Mouse (Mus musculus) left cerebral cortex, postnatal 25 days (tissue): ENCODE results near the gene Pnmal1. TPM values are rescaled to one million over a fixed set of nuclear protein-coding genes. Genes with fewer than 3 reads are reported as not detected.

Experiments
- total RNA-seq, 2 experiments: library from RNA; stranded (reverse); gene quantifications; 2 replicates each; pipeline ENCODE4 v1.2.3; 2021

Pnmal1 gene
- total RNA-seq, 2 experiments from 2014 or later, result 107 to 115 TPM

Other genes starting within 250 kb of the Pnmal1 start
- under 1 TPM in 1 of 2 experiments, not detected in 1; 0.25 TPM for gene Ceacam9, start 237.8 kb upstream of the Pnmal1 start, total RNA-seq
- 100 to 1,000 TPM; 278 to 295 TPM for gene Ap2s1, start 221.3 kb upstream of the Pnmal1 start, total RNA-seq
- gene Slc1a5, start 178.3 kb upstream of the Pnmal1 start, total RNA-seq, result 1 to 10 TPM; 3.9 to 4.9 TPM
- gene Strn4, start 143.8 kb upstream of the Pnmal1 start, total RNA-seq, result 100 to 1,000 TPM; 314 to 335 TPM
- 10 to 100 TPM; 47.7 to 50.8 TPM for gene Fkrp, start 142.9 kb upstream of the Pnmal1 start, total RNA-seq
- 1 to 10 TPM; 3.8 to 7.3 TPM for gene Prkd2, start 116.8 kb upstream of the Pnmal1 start, total RNA-seq
- gene Dact3, start 84.4 kb upstream of the Pnmal1 start, total RNA-seq, result 100 to 1,000 TPM; 176 to 184 TPM
- 1 to 10 TPM; 2.5 to 4.0 TPM for gene Gng8, start 67.9 kb upstream of the Pnmal1 start, total RNA-seq
- gene Ptgir, start 53.2 kb upstream of the Pnmal1 start, total RNA-seq, result under 1 TPM; 0.14 to 0.16 TPM
- 1,000 to 10,000 TPM; 1,837 to 1,919 TPM for gene Calm3, start 35.6 kb upstream of the Pnmal1 start, total RNA-seq
- 100 to 1,000 TPM; 268 to 274 TPM for gene Pnmal2, start 15.0 kb upstream of the Pnmal1 start, total RNA-seq
- 10 to 100 TPM; 62.3 to 64.9 TPM for gene Gm42372, start 23.4 kb downstream of the Pnmal1 start, total RNA-seq
- gene Ccdc8, start 33.0 kb downstream of the Pnmal1 start, total RNA-seq, result 1 to 10 TPM; 2.4 to 2.6 TPM
- 100 to 1,000 TPM; 167 to 169 TPM for gene Ppp5c, start 68.2 kb downstream of the Pnmal1 start, total RNA-seq
- gene Hif3a, start 102.7 kb downstream of the Pnmal1 start, total RNA-seq, result 1 to 10 TPM; 5.3 to 8.5 TPM
- gene Psg16, start 114.4 kb downstream of the Pnmal1 start, total RNA-seq, result 1 to 10 TPM; 4.1 to 5.5 TPM
- not detected for gene Ceacam3, start 190.6 kb downstream of the Pnmal1 start, total RNA-seq
- gene Psg29, start 243.8 kb downstream of the Pnmal1 start, total RNA-seq, result not detected